Mouse (Mus musculus) frontal cortex, postnatal 25 days (tissue): ENCODE results near the gene Cd37.
A peak's percentile ranks its signal among the peaks of the same experiment; 100 is the strongest.
"Not testable (repeated sequence)": the region's sequence is repeated elsewhere in the genome, so short reads cannot be mapped to it uniquely, and the experiment has no call there.

ENCODE experiments used
- DNase-seq, 2 experiments: peaks; one replicate each; pipeline ENCODE4 v3.0.0; 2022; ENCODE audit warnings: low spot score in 2 of 2

The Cd37 gene

GRCm38 (mm10) chr7:45238723-45239496, at the start of gene Cd37:
TSS of gene Cd37 (minus strand) at chr7:45239115.
- DNase-seq = no peak

- DNase-seq = no peak
Observed at GRCm38 (mm10) chr7:45286486-45286885, 47.6 kb upstream of the Cd37 start.

- DNase-seq = peak; percentile 62 to 67
Observed at GRCm38 (mm10) chr7:45277136-45277760, 38.3 kb upstream of the Cd37 start, which contains the start of gene Slc6a21. TSS of gene Slc6a21 (plus strand) at chr7:45277513.

GRCm38 (mm10) chr7:45273672-45274071, 34.8 kb upstream of the Cd37 start:
- DNase-seq = no peak

GRCm38 (mm10) chr7:45272786-45273412, 34.0 kb upstream of the Cd37 start:
- no peak for DNase-seq

- DNase-seq = no peak
Observed at GRCm38 (mm10) chr7:45265518-45265917, 26.6 kb upstream of the Cd37 start.

GRCm38 (mm10) chr7:45264348-45264747, 25.4 kb upstream of the Cd37 start:
- DNase-seq = no peak

GRCm38 (mm10) chr7:45263006-45263607, 24.2 kb upstream of the Cd37 start:
- no peak for DNase-seq

GRCm38 (mm10) chr7:45262266-45262665, 23.4 kb upstream of the Cd37 start:
- DNase-seq = no peak

- no peak for DNase-seq
Observed at GRCm38 (mm10) chr7:45259281-45259680, 20.4 kb upstream of the Cd37 start.

- peak in 1 of 2 experiments; percentile 22 for DNase-seq
Observed at GRCm38 (mm10) chr7:45257063-45257840, 18.3 kb upstream of the Cd37 start.

- DNase-seq = not testable (repeated sequence)
Observed at GRCm38 (mm10) chr7:45255822-45256221, 16.9 kb upstream of the Cd37 start.

GRCm38 (mm10) chr7:45253806-45254205, 14.9 kb upstream of the Cd37 start:
- DNase-seq = no peak

GRCm38 (mm10) chr7:45247666-45248065, 8.8 kb upstream of the Cd37 start:
- DNase-seq = no peak

GRCm38 (mm10) chr7:45241389-45241749, 2.5 kb upstream of the Cd37 start:
- no peak for DNase-seq

- peak in 1 of 2 experiments; percentile 35 for DNase-seq
Observed at GRCm38 (mm10) chr7:45240633-45241388, 1.9 kb upstream of the Cd37 start, which contains the start of gene Slc6a16. TSS of gene Slc6a16 (plus strand) at chr7:45241085.

- DNase-seq = no peak
Observed at GRCm38 (mm10) chr7:45240109-45240508, 1.2 kb upstream of the Cd37 start.

- no peak for DNase-seq
Observed at GRCm38 (mm10) chr7:45237747-45238699, 892 bp downstream of the Cd37 start.

- no peak for DNase-seq
Observed at GRCm38 (mm10) chr7:45235656-45236180, 3.2 kb downstream of the Cd37 start.
